Mouse (Mus musculus) E14TG2a.4 (cell line): ENCODE measurements at regions not wholly inside any gene's neighbourhood (a gene's known extent, or its start where the extent isn't known, plus 50 kb on each side); places are given as distances from the start of the nearest gene placed in this dataset.

Experiments
- CTCF ChIP-seq: conservative IDR thresholded peaks from 2 replicates; pipeline ENCODE4 v1.5.1; 2014; ENCODE audit warnings: low read length
- NANOG ChIP-seq: IDR thresholded peaks from 2 replicates; pipeline ENCODE4 v1.6.1; 2014; ENCODE audit warnings: borderline replicate concordance, low read length, mixed read lengths
- POU5F1 ChIP-seq: IDR thresholded peaks from 2 replicates; pipeline ENCODE4 v1.6.1; 2014; ENCODE audit warnings: low read length, borderline replicate concordance

GRCm38 (mm10) chr10:44686055-44686454, 157.8 kb upstream of the Prdm1 start:
- TF ChIP-seq CTCF (no peak), POU5F1 (no peak), NANOG (no peak)
